Mouse (Mus musculus): ENCODE data around the gene Ppm1h. TPM values are rescaled to one million over a fixed set of nuclear protein-coding genes. Genes with fewer than 3 reads are reported as not detected.

The Ppm1h gene
- polyA plus RNA-seq, 1 experiment from 2014 or later: 20.3 TPM

GRCm38 (mm10) chr10:122861696-122862385 is 183.3 kb downstream of the Ppm1h start:
- 0 out of 2 replicates have a peak, but pooled peaks have one; percentile 24 for ATAC-seq (ENCODE audit: low FRiP score)
- H3K4me3 ChIP-seq: no peak overlapping the region
- no peaks in the 10 kb centered on the region for H3K27me3 ChIP-seq
- WGBS: 72% methylated on average over 18 of the region's 18 CpGs
- H3K36me3 ChIP-seq: no peaks in the 10 kb centered on the region
- no peak overlapping the region for H3K9ac ChIP-seq
- no peaks in the 10 kb centered on the region for H3K9me3 ChIP-seq
- peaks cover 17% of the 10 kb centered on the region for H3K4me1 ChIP-seq (replicated peaks)
- H3K27ac ChIP-seq: peak overlapping the region; percentile 67
- H3K4me2 ChIP-seq: no peak overlapping the region

GRCm38 (mm10) chr10:122862386-122863023 is 183.9 kb downstream of the Ppm1h start:
- Histone ChIP-seq H3K27me3 (no peaks in the 10 kb centered on the region), H3K36me3 (no peaks in the 10 kb centered on the region), H3K4me3 (no peak overlapping the region), H3K27ac (peak overlapping the region; percentile 67), H3K4me1 (replicated peaks) (peaks cover 17% of the 10 kb centered on the region), H3K4me2 (no peak overlapping the region), H3K9ac (no peak overlapping the region), H3K9me3 (no peaks in the 10 kb centered on the region)
- ATAC-seq (ENCODE audit: low FRiP score): 0 out of 2 replicates have a peak, but pooled peaks have one; percentile 32
- WGBS: 59% methylated on average over 17 of the region's 17 CpGs

GRCm38 (mm10) chr10:122869865-122870503 is 191.4 kb downstream of the Ppm1h start:
- Histone ChIP-seq H3K27ac (no peak overlapping the region), H3K4me2 (no peak overlapping the region), H3K4me1 (replicated peaks) (no peaks in the 10 kb centered on the region), H3K9me3 (no peaks in the 10 kb centered on the region), H3K4me3 (no peak overlapping the region), H3K27me3 (no peaks in the 10 kb centered on the region), H3K36me3 (no peaks in the 10 kb centered on the region), H3K9ac (no peak overlapping the region)
- 69% methylated on average over 8 of the region's 8 CpGs for WGBS
- ATAC-seq (ENCODE audit: low FRiP score): no peak

- Histone ChIP-seq H3K9ac (no peak overlapping the region), H3K4me3 (no peak overlapping the region), H3K4me2 (no peak overlapping the region), H3K4me1 (replicated peaks) (no peaks in the 10 kb centered on the region), H3K27ac (no peak overlapping the region), H3K36me3 (no peaks in the 10 kb centered on the region), H3K27me3 (no peaks in the 10 kb centered on the region), H3K9me3 (no peaks in the 10 kb centered on the region)
- WGBS: 87% methylated on average over 3 of the region's 3 CpGs
- no peak for ATAC-seq (ENCODE audit: low FRiP score)
Measured at GRCm38 (mm10) chr10:122870848-122871494, 192.4 kb downstream of the Ppm1h start.

GRCm38 (mm10) chr10:122872720-122873119 is 194.2 kb downstream of the Ppm1h start:
- no peaks in the 10 kb centered on the region for H3K27me3 ChIP-seq
- H3K9me3 ChIP-seq: no peaks in the 10 kb centered on the region
- 79% methylated on average over 8 of the region's 8 CpGs for WGBS
- no peak overlapping the region for H3K4me3 ChIP-seq
- no peak for ATAC-seq (ENCODE audit: low FRiP score)
- H3K27ac ChIP-seq: no peak overlapping the region
- H3K9ac ChIP-seq: no peak overlapping the region
- no peaks in the 10 kb centered on the region for H3K4me1 ChIP-seq (replicated peaks)
- no peaks in the 10 kb centered on the region for H3K36me3 ChIP-seq
- no peak overlapping the region for H3K4me2 ChIP-seq

- Histone ChIP-seq H3K4me1 (replicated peaks) (peaks cover 16% of the 10 kb centered on the region), H3K9ac (no peak overlapping the region), H3K36me3 (no peaks in the 10 kb centered on the region), H3K4me2 (no peak overlapping the region), H3K9me3 (no peaks in the 10 kb centered on the region), H3K27me3 (no peaks in the 10 kb centered on the region), H3K4me3 (no peak overlapping the region), H3K27ac (no peak overlapping the region)
- WGBS: 94% methylated on average over 4 of the region's 4 CpGs
- no peak for ATAC-seq (ENCODE audit: low FRiP score)
Measured at GRCm38 (mm10) chr10:122876964-122877363, 198.4 kb downstream of the Ppm1h start.

- Histone ChIP-seq H3K9ac (no peak overlapping the region), H3K36me3 (no peaks in the 10 kb centered on the region), H3K9me3 (no peaks in the 10 kb centered on the region), H3K27me3 (no peaks in the 10 kb centered on the region), H3K4me2 (no peak overlapping the region), H3K4me1 (replicated peaks) (peaks cover 19% of the 10 kb centered on the region), H3K27ac (no peak overlapping the region), H3K4me3 (no peak overlapping the region)
- ATAC-seq (ENCODE audit: low FRiP score): no peak
- 78% methylated on average over 2 of the region's 2 CpGs for WGBS
Measured at GRCm38 (mm10) chr10:122877436-122877835, 198.9 kb downstream of the Ppm1h start.

GRCm38 (mm10) chr10:122881456-122881855 is 202.9 kb downstream of the Ppm1h start:
- 65% methylated on average over 10 of the region's 10 CpGs for WGBS
- no peak overlapping the region for H3K4me2 ChIP-seq
- H3K4me3 ChIP-seq: no peak overlapping the region
- H3K4me1 ChIP-seq (replicated peaks): peaks cover 56% of the 10 kb centered on the region
- no peak overlapping the region for H3K9ac ChIP-seq
- no peak for ATAC-seq (ENCODE audit: low FRiP score)
- no peaks in the 10 kb centered on the region for H3K9me3 ChIP-seq
- H3K27ac ChIP-seq: peak overlapping the region; percentile 97
- H3K36me3 ChIP-seq: no peaks in the 10 kb centered on the region
- H3K27me3 ChIP-seq: no peaks in the 10 kb centered on the region

- Histone ChIP-seq H3K4me1 (replicated peaks) (peaks cover 67% of the 10 kb centered on the region), H3K36me3 (no peaks in the 10 kb centered on the region), H3K4me3 (no peak overlapping the region), H3K4me2 (no peak overlapping the region), H3K27me3 (no peaks in the 10 kb centered on the region), H3K9me3 (no peaks in the 10 kb centered on the region), H3K27ac (peak overlapping the region; percentile 97), H3K9ac (no peak overlapping the region)
- WGBS: 75% methylated on average over 4 of the region's 4 CpGs
- ATAC-seq (ENCODE audit: low FRiP score): no peak
Measured at GRCm38 (mm10) chr10:122882614-122883013, 204.1 kb downstream of the Ppm1h start.

GRCm38 (mm10) chr10:122883823-122884743 is 205.5 kb downstream of the Ppm1h start:
- peak overlapping the region; percentile 97 for H3K27ac ChIP-seq
- no peaks in the 10 kb centered on the region for H3K9me3 ChIP-seq
- H3K4me3 ChIP-seq: no peak overlapping the region
- peak overlapping the region; percentile 69 for H3K9ac ChIP-seq
- ATAC-seq (ENCODE audit: low FRiP score): peak; percentile 81
- H3K36me3 ChIP-seq: no peaks in the 10 kb centered on the region
- H3K4me2 ChIP-seq: peak overlapping the region; percentile 30
- H3K4me1 ChIP-seq (replicated peaks): peaks cover 79% of the 10 kb centered on the region
- 6% methylated on average over 15 of the region's 15 CpGs for WGBS
- no peaks in the 10 kb centered on the region for H3K27me3 ChIP-seq

GRCm38 (mm10) chr10:122885301-122885700 is 206.7 kb downstream of the Ppm1h start:
- no peaks in the 10 kb centered on the region for H3K36me3 ChIP-seq
- no peak overlapping the region; the same call in 1 of the 2 replicates for H3K9ac ChIP-seq
- WGBS: 63% methylated on average over 5 of the region's 5 CpGs

More at GRCm38 (mm10) chr10:122885301-122885700, 206.7 kb downstream of the Ppm1h start:
- no peaks in the 10 kb centered on the region for H3K9me3 ChIP-seq
- no peaks in the 10 kb centered on the region for H3K27me3 ChIP-seq
- no peak for ATAC-seq (ENCODE audit: low FRiP score)
- H3K27ac ChIP-seq: peak overlapping the region; percentile 97
- no peak overlapping the region for H3K4me3 ChIP-seq
- 0 out of 2 replicates have a peak overlapping the region, but pooled peaks have one; percentile 30 for H3K4me2 ChIP-seq
- peaks cover 91% of the 10 kb centered on the region for H3K4me1 ChIP-seq (replicated peaks)
